Mouse (Mus musculus) liver, embryonic 15.5 days (tissue): ENCODE results near the gene Hmgcll1. TPM values are rescaled to one million over a fixed set of nuclear protein-coding genes. Genes with fewer than 3 reads are reported as not detected.
"Not testable (repeated sequence)": the region's sequence is repeated elsewhere in the genome, so short reads cannot be mapped to it uniquely, and the experiment has no call there.

Source experiments
- ATAC-seq: fragments of 200-750 bp; cut with Nextera tagmentation; 2 replicates; pipeline ENCODE4 v1.8.0; 2017; ENCODE audit warnings: moderate number of reproducible peaks, mild to moderate bottlenecking, moderate library complexity; ENCODE audit not compliant: insufficient read depth
- H3K27ac ChIP-seq: fragments of 300-500 bp; sonication (generic); replicated peaks from 2 replicates; pipeline ENCODE4 v1.5.1; 2015; ENCODE audit warnings: mild to moderate bottlenecking, inconsistent platforms
- H3K27me3 ChIP-seq: fragments of 300-500 bp; sonication (generic); 2 replicates; pipeline ENCODE4 v1.6.1; 2015; ENCODE audit warnings: mild to moderate bottlenecking, inconsistent platforms
- H3K36me3 ChIP-seq: fragments of 300-500 bp; sonication (generic); replicated peaks from 2 replicates; pipeline ENCODE4 v1.6.1; 2015; ENCODE audit warnings: moderate library complexity, mild to moderate bottlenecking, inconsistent platforms
- H3K4me1 ChIP-seq: fragments of 300-500 bp; sonication (generic); replicated peaks from 2 replicates; pipeline ENCODE4 v1.6.1; 2015; ENCODE audit warnings: inconsistent platforms
- H3K4me2 ChIP-seq: fragments of 300-500 bp; sonication (generic); 2 replicates; pipeline ENCODE4 v1.6.1; 2015; ENCODE audit warnings: moderate library complexity, mild to moderate bottlenecking, inconsistent platforms
- H3K4me3 ChIP-seq: fragments of 300-500 bp; sonication (generic); replicated peaks from 2 replicates; pipeline ENCODE4 v1.5.1; 2015; ENCODE audit warnings: mild to moderate bottlenecking, inconsistent platforms
- H3K9ac ChIP-seq: fragments of 300-500 bp; sonication (generic); 2 replicates; pipeline ENCODE4 v1.6.1; 2015; ENCODE audit warnings: moderate library complexity, mild to moderate bottlenecking, inconsistent platforms
- H3K9me3 ChIP-seq: fragments of 300-500 bp; sonication (generic); replicated peaks from 2 replicates; pipeline ENCODE4 v1.6.1; 2016; ENCODE audit warnings: inconsistent platforms
- WGBS: fragments of 180-500 bp; shearing (Covaris S2); methylation state at CpG from one replicate; pipeline ENCODE4 v1.1.7; 2015; ENCODE audit warnings: mixed read lengths; ENCODE audit not compliant: insufficient replicate concordance; 5-methylcytosine and 5-hydroxymethylcytosine counted together
- polyA plus RNA-seq: library from polyadenylated mRNA; unstranded; fragments of >200 nt; fragmentation: Nextera tagmentation; extraction: Ambion mirVana; gene quantifications from 2 replicates; pipeline ENCODE4 v1.2.1, GENCODE M21; 2015

Gene Hmgcll1
- polyA plus RNA-seq, 1 experiment from 2014 or later, result 0.21 TPM

DNA sequence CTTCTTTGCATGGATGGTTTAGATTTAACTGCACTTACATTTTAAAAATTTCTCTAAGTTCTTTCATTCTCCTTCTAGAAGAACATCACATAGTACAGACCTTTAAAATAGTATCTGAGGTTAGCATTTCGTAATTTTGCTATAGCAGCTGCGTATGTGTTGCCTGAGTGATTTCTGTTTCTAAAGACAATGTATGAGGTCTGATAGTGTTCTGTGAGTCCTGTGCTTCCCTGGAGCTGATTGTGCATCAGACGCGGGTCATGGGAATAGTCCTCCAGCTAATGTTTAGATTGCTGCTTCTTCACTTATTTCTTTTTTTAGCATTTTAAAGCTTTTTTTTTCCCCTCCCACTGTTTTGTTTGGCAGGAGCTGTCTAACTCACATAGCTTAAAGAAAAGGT, 46.8 kb downstream of the Hmgcll1 start:
- Histone ChIP-seq H3K4me2 (no peak overlapping the region), H3K4me1 (no peaks in the 10 kb centered on the region), H3K4me3 (no peak overlapping the region), H3K9ac (no peak overlapping the region), H3K27ac (no peak overlapping the region), H3K27me3 (no peaks in the 10 kb centered on the region), H3K9me3 (no peaks in the 10 kb centered on the region), H3K36me3 (no peaks in the 10 kb centered on the region)
- ATAC-seq, result no peak
- 60% methylated on average over 4 of the region's 4 CpGs for WGBS

DNA sequence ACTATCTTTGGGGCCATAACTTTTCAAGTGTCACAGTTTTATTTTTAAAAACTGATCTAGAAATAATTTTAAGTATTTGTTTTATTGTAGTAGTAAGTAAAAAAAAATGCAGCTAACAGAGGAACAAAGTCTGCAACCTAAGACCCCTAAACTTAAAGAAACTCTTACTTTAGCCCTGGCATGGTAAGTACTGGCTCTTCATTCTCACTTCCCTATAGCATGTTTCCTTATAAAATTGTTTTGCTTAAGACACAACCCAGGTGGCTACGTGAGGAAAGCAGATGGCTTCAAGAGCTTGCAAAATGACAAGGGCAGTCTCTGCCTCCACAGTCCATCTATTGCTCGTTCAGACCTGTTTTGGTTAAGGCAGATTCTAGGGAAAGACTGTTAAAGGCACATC, 49.5 kb downstream of the Hmgcll1 start:
- Histone ChIP-seq H3K4me1 (no peaks in the 10 kb centered on the region), H3K9me3 (no peaks in the 10 kb centered on the region), H3K27me3 (no peaks in the 10 kb centered on the region), H3K9ac (no peak overlapping the region), H3K27ac (no peak overlapping the region), H3K4me2 (no peak overlapping the region), H3K4me3 (no peak overlapping the region), H3K36me3 (no peaks in the 10 kb centered on the region)
- 26% methylated on average over 2 of the region's 2 CpGs for WGBS
- no peak for ATAC-seq

DNA sequence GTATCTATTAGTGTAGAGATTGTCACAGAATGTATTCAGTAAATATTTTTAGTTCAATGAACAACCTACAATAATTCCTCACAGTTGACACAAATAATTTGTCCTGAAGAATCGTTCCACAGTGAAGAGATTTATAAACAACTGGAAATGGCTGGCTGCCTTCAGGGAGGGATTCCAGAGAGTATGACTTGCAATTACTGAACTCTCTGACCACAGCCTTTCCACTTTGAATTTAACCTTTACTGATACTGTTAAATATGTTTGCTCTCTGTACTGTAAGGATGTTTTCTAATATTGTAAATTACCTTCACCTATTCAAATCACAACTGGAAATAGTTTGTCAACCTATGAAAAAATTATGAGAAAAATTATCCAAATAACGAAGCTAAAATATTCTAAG, 76.9 kb downstream of the Hmgcll1 start:
- Histone ChIP-seq H3K4me3 (no peak overlapping the region), H3K9me3 (no peaks in the 10 kb centered on the region), H3K4me2 (no peak overlapping the region), H3K9ac (no peak overlapping the region), H3K27me3 (no peaks in the 10 kb centered on the region), H3K27ac (no peak overlapping the region), H3K36me3 (no peaks in the 10 kb centered on the region), H3K4me1 (no peaks in the 10 kb centered on the region)
- no peak for ATAC-seq
- WGBS, result 45% methylated on average over 2 of the region's 2 CpGs

DNA sequence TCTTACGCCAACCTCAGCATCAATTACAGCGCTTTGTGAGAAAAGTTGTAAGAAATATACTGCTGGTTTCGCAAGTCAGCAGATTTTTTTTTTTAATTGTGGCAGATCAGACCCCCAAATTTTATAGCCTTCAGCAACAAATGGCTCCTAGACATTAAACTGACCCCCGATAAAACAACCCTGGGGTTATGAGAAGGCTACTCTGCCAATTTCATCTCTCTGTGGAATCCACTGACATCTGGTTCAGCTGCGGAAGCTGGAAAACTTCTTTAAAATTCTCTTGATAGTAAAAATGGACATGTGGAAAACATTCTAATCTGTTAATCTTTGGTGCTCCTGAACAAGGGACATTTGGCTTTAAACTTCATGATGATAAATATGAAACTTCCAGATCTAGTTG, 82.6 kb downstream of the Hmgcll1 start:
- no peak for ATAC-seq

DNA sequence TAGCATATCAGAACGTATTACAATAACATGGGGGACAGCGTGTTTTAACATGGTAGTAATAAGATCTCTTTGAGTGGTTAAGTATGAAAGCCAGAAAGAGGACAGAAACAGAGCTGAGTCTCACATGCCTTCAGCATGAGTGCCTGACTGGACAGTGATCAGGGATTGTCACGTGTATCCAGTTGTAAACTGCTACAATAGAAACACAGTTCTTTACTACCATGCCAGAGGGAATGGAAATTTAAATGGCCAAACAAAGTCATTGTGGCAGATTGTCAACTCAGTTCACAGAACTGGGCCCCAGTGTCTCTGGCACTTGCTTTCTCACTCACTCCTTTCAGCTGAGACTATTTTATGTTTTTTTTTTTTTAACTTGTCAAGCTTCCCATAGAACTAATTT, 85.3 kb downstream of the Hmgcll1 start:
- Histone ChIP-seq H3K4me3 (no peak overlapping the region), H3K9me3 (no peaks in the 10 kb centered on the region), H3K9ac (no peak overlapping the region), H3K4me2 (no peak overlapping the region), H3K27me3 (no peaks in the 10 kb centered on the region), H3K36me3 (no peaks in the 10 kb centered on the region), H3K27ac (no peak overlapping the region), H3K4me1 (no peaks in the 10 kb centered on the region)
- WGBS, result 65% methylated on average over 3 of the region's 3 CpGs
- ATAC-seq, result no peak

More for the DNA sequence above, 82.6 kb downstream of the Hmgcll1 start:
- H3K9ac ChIP-seq, result no peak overlapping the region
- no peak overlapping the region for H3K4me3 ChIP-seq
- H3K36me3 ChIP-seq, result no peaks in the 10 kb centered on the region
- 73% methylated on average over 5 of the region's 5 CpGs for WGBS
- H3K4me1 ChIP-seq, result no peaks in the 10 kb centered on the region
- no peaks in the 10 kb centered on the region for H3K27me3 ChIP-seq
- H3K9me3 ChIP-seq, result no peaks in the 10 kb centered on the region
- no peak overlapping the region for H3K4me2 ChIP-seq
- no peak overlapping the region for H3K27ac ChIP-seq

DNA sequence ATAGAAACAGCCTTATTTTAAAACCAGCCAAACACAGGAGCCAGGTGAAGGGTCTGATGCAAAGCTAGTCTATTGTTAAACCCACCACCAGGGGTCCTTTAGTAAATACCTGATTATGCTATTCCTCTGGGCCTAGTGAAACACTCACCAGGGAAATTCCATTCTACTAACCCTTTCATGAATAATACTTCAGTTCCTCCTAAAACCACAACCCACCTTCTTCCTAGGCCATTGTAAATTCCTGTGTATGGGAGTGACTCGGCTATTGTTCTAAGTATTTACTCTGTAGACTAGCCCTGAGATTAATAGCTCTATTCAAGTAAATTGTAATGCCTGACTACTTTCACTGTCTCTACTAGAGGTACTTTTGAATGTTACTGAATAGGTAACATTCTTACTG, 89.8 kb downstream of the Hmgcll1 start:
- ATAC-seq, H3K4me2 ChIP-seq, H3K9me3 ChIP-seq, H3K36me3 ChIP-seq, H3K4me1 ChIP-seq, H3K4me3 ChIP-seq, H3K27ac ChIP-seq, H3K27me3 ChIP-seq, H3K9ac ChIP-seq: not testable (repeated sequence)
- WGBS, result 56% methylated on average over 1 of the region's 1 CpGs

DNA sequence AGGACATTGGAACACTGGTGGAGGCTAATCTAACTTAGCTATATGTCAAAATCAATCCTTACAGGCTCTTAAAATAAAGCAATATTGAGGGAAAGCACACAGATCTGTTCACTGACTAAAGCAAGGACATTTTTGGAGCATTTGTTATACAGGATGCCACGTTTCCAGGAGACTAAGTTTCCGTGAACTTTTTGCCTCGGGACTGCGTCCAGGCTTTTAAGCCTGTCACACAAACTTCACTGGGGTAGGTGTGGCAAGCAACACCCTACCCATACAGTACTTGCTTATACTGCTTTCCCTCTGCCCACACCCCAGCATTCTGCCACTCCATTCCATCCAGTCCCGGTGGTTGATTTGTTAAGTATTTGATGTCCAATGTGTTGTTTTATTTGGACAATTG, 90.2 kb downstream of the Hmgcll1 start:
- no peaks in the 10 kb centered on the region for H3K4me1 ChIP-seq
- H3K9me3 ChIP-seq, result no peaks in the 10 kb centered on the region
- no peak overlapping the region for H3K27ac ChIP-seq
- H3K4me3 ChIP-seq, result no peak overlapping the region
- H3K27me3 ChIP-seq, result no peaks in the 10 kb centered on the region
- no peaks in the 10 kb centered on the region for H3K36me3 ChIP-seq
- no peak overlapping the region for H3K9ac ChIP-seq
- no peak for ATAC-seq
- H3K4me2 ChIP-seq, result no peak overlapping the region
- WGBS, result 65% methylated on average over 5 of the region's 5 CpGs

DNA sequence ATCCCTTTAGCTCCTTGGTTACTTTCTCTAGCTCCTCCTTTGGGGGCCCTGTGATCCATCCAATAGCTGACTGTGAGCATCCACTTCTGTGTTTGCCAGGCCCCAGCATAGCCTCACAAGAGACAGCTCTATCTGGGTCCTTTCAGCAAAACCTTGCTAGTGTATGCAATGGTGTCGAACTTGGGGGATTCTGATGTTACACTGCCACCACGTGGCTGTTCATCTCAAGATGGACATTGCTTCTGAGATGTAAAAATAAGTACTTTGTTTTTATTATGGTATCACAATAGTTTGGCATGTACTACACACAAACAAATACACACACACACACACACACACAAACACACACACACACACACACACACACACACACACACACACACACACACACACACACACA, 108.2 kb downstream of the Hmgcll1 start:
- H3K4me1 ChIP-seq, H3K36me3 ChIP-seq, H3K4me3 ChIP-seq, ATAC-seq, H3K9ac ChIP-seq, H3K4me2 ChIP-seq, H3K27me3 ChIP-seq, H3K27ac ChIP-seq, H3K9me3 ChIP-seq: not testable (repeated sequence)
- WGBS, result 4% methylated on average over 2 of the region's 2 CpGs

DNA sequence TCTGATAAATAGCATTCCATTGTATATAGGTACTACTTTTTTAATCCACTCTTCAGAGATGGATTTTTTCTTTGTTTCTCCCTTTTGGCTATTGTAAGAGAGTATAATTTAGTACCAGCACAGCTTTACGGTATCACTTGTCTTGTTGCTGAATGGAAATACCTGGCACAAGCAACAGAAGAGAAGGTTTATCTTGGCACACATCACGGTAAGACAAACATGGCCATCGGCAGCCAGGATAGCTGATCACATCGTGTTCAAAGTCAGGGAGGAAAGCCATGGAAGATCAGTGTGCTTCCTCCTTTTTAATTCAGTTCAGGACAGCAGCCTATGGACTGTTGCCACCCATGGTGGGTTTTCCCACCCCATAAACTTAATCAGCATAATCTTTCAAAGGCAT, 109.6 kb downstream of the Hmgcll1 start:
- Histone ChIP-seq H3K4me1 (no peaks in the 10 kb centered on the region), H3K9me3 (no peaks in the 10 kb centered on the region), H3K36me3 (no peaks in the 10 kb centered on the region), H3K4me3 (no peak overlapping the region), H3K4me2 (no peak overlapping the region), H3K27me3 (no peaks in the 10 kb centered on the region), H3K9ac (no peak overlapping the region), H3K27ac (no peak overlapping the region)
- WGBS, result 74% methylated on average over 4 of the region's 4 CpGs
- ATAC-seq, result no peak

DNA sequence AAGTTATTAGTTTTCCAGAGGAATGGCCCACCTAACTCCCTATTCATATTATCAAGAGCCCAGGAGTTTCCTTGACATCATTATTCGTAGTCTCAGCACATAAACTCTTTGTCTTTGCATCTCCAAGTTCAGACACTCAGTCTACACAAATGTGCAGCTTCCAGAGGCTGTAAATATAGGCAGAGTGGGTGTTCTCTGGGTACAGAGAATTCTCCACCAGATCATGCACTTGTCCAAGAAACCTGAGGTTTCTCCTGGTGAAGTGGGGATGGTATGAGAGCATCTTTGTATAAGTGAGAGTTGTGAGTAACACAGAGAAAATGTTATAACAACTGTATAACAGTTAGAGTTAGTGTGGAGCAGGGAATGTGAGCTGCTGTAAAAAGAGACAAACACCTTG, 114.7 kb downstream of the Hmgcll1 start:
- Histone ChIP-seq H3K27me3 (no peaks in the 10 kb centered on the region), H3K4me1 (no peaks in the 10 kb centered on the region), H3K9me3 (no peaks in the 10 kb centered on the region), H3K9ac (no peak overlapping the region), H3K36me3 (no peaks in the 10 kb centered on the region), H3K27ac (no peak overlapping the region), H3K4me3 (no peak overlapping the region), H3K4me2 (no peak overlapping the region)
- ATAC-seq, result no peak
- WGBS, result 30% methylated on average over 1 of the region's 1 CpGs

DNA sequence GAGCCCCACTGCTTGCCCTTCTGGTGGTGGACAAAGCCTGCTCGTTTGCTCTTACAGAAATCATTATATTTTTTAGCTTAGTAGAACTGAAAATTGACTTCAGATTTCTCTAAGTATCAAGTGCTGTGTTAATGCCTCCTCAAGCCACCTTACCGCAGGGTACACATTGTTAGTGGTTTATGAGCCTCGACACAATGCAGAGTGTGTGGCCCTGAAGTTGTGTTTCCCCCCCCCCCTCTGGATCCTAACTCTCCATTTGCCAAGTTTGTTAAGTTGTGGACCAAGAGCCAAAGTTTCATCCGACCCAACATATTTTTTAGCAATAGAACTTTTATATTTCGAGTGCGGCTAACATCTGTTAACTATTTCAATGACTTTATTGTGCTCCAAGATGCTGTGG, 119.4 kb downstream of the Hmgcll1 start:
- no peak for ATAC-seq

DNA sequence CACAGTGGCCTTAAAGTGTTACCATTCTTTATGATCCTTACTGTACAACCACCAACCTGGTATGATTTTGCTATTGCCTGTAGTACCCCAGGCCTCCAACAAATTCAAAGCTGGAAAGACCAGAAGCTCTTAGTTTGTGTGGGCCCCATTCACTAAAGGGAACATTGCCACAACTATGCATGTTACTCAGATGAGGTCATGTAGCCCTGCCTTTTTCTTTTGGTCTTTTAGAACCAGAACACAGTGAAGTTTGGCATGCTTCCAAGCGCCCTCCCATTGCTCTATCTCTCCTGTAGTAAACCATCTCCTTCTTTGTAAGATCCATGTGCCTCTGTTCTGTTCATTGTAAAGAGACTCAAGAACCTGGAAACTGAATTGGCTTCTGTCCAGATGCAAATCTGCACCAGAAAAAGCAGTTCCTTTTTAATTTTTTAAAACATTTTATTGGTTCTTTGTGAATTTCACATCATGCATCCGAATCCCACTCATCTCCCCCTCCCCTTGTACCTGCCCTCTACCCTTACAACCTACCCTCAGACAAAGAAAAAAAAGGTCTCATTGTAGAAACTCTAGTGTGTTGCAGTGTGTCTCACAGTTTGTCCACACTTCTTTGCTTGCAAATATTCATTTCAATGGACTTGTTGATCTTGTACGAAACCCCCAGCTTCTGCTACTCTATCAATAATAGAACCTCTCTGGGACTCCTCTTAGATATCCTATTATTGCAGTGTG, 123.9 kb downstream of the Hmgcll1 start:
- Histone ChIP-seq H3K4me3 (no peak overlapping the region), H3K27me3 (no peaks in the 10 kb centered on the region), H3K9me3 (no peaks in the 10 kb centered on the region), H3K36me3 (no peaks in the 10 kb centered on the region), H3K9ac (no peak overlapping the region), H3K4me2 (no peak overlapping the region), H3K4me1 (no peaks in the 10 kb centered on the region), H3K27ac (no peak overlapping the region)
- no peak for ATAC-seq
- WGBS, result 57% methylated on average over 3 of the region's 3 CpGs

More for the DNA sequence above, 119.4 kb downstream of the Hmgcll1 start:
- no peak overlapping the region for H3K4me2 ChIP-seq
- no peak overlapping the region for H3K9ac ChIP-seq
- no peaks in the 10 kb centered on the region for H3K27me3 ChIP-seq
- H3K9me3 ChIP-seq, result no peaks in the 10 kb centered on the region
- H3K27ac ChIP-seq, result no peak overlapping the region
- H3K4me1 ChIP-seq, result no peaks in the 10 kb centered on the region
- H3K36me3 ChIP-seq, result no peaks in the 10 kb centered on the region
- H3K4me3 ChIP-seq, result no peak overlapping the region
- 62% methylated on average over 6 of the region's 6 CpGs for WGBS
